Mouse (Mus musculus) midbrain, embryonic 15.5 days (tissue): ENCODE data around the gene Slc18b1. TPM values are rescaled to one million over a fixed set of nuclear protein-coding genes. Genes with fewer than 3 reads are reported as not detected.

Experiments used
- ATAC-seq: fragments of 200-750 bp; cut with Nextera tagmentation; replicated peaks from 2 replicates; pipeline ENCODE4 v1.8.0; 2017; ENCODE audit warnings: moderate TSS enrichment
- H3K27ac ChIP-seq: fragments of 300-500 bp; sonication (generic); 2 replicates; pipeline ENCODE4 v1.5.1; 2015; ENCODE audit warnings: mild to moderate bottlenecking, inconsistent platforms
- H3K27me3 ChIP-seq: fragments of 300-500 bp; sonication (generic); replicated peaks from 2 replicates; pipeline ENCODE4 v1.6.1; 2015; ENCODE audit warnings: inconsistent platforms
- H3K36me3 ChIP-seq: fragments of 300-500 bp; sonication (generic); replicated peaks from 2 replicates; pipeline ENCODE4 v1.6.1; 2015; ENCODE audit warnings: inconsistent platforms
- H3K4me1 ChIP-seq: fragments of 300-500 bp; sonication (generic); 2 replicates; pipeline ENCODE4 v1.6.1; 2015; ENCODE audit warnings: inconsistent platforms
- H3K4me2 ChIP-seq: fragments of 300-500 bp; sonication (generic); 2 replicates; pipeline ENCODE4 v1.6.1; 2015; ENCODE audit warnings: inconsistent platforms, mild to moderate bottlenecking, moderate library complexity
- H3K4me3 ChIP-seq: fragments of 300-500 bp; sonication (generic); 2 replicates; pipeline ENCODE4 v1.5.1; 2015; ENCODE audit warnings: mild to moderate bottlenecking, inconsistent platforms
- H3K9ac ChIP-seq: fragments of 300-500 bp; sonication (generic); 2 replicates; pipeline ENCODE4 v1.6.1; 2015; ENCODE audit warnings: mild to moderate bottlenecking, inconsistent platforms
- H3K9me3 ChIP-seq: fragments of 300-500 bp; sonication (generic); 2 replicates; pipeline ENCODE4 v1.6.1; 2016; ENCODE audit warnings: inconsistent platforms
- WGBS: fragments of 180-500 bp; shearing (Covaris S2); methylation state at CpG from one replicate; pipeline ENCODE4 v1.1.7; 2015; ENCODE audit warnings: mixed read lengths; 5-methylcytosine and 5-hydroxymethylcytosine counted together
- polyA plus RNA-seq: library from polyadenylated mRNA; unstranded; fragments of >200 nt; fragmentation: Nextera tagmentation; extraction: Ambion mirVana; gene quantifications from 2 replicates; pipeline ENCODE4 v1.2.1, GENCODE M21; 2015

Gene Slc18b1
- polyA plus RNA-seq, 1 experiment from 2014 or later: 16.6 TPM

- ATAC-seq: 0 out of 2 replicates have a peak, but pooled peaks have one; percentile 43
- Histone ChIP-seq H3K36me3 (peaks cover 9% of the 10 kb centered on the region; the same call in 1 of the 2 replicates), H3K9me3 (no peaks in the 10 kb centered on the region), H3K4me1 (no peaks in the 10 kb centered on the region), H3K27ac (no peak overlapping the region), H3K4me2 (no peak overlapping the region), H3K4me3 (no peak overlapping the region), H3K27me3 (no peaks in the 10 kb centered on the region), H3K9ac (no peak overlapping the region)
Observed at GRCm38 (mm10) chr10:23812438-23812759, 15.6 kb downstream of the Slc18b1 start.

GRCm38 (mm10) chr10:23812852-23813766, 16.3 kb downstream of the Slc18b1 start:
- no peaks in the 10 kb centered on the region for H3K9me3 ChIP-seq
- 43% methylated on average over 11 of the region's 11 CpGs for WGBS
- no peaks in the 10 kb centered on the region for H3K4me1 ChIP-seq
- H3K27me3 ChIP-seq: no peaks in the 10 kb centered on the region
- H3K36me3 ChIP-seq: peaks cover 6% of the 10 kb centered on the region; the same call in 1 of the 2 replicates
- ATAC-seq: no peak; the same call in 1 of the 2 replicates
- no peak overlapping the region for H3K4me2 ChIP-seq
- H3K9ac ChIP-seq: no peak overlapping the region
- H3K27ac ChIP-seq: no peak overlapping the region
- no peak overlapping the region for H3K4me3 ChIP-seq

GRCm38 (mm10) chr10:23815168-23815567, 18.4 kb downstream of the Slc18b1 start:
- Histone ChIP-seq H3K4me1 (no peaks in the 10 kb centered on the region), H3K4me2 (no peak overlapping the region), H3K27ac (no peak overlapping the region), H3K4me3 (no peak overlapping the region), H3K9me3 (no peaks in the 10 kb centered on the region), H3K9ac (no peak overlapping the region), H3K36me3 (peaks cover 14% of the 10 kb centered on the region; the same call in 1 of the 2 replicates), H3K27me3 (no peaks in the 10 kb centered on the region)
- WGBS: 56% methylated on average over 1 of the region's 1 CpGs
- peak; percentile 64; the same call in 1 of the 2 replicates for ATAC-seq

GRCm38 (mm10) chr10:23816241-23816640, 19.5 kb downstream of the Slc18b1 start:
- 95% methylated on average over 7 of the region's 7 CpGs for WGBS
- Histone ChIP-seq H3K4me3 (no peak overlapping the region), H3K4me1 (no peaks in the 10 kb centered on the region), H3K27ac (no peak overlapping the region), H3K36me3 (peaks cover 14% of the 10 kb centered on the region; the same call in 1 of the 2 replicates), H3K9ac (no peak overlapping the region), H3K27me3 (no peaks in the 10 kb centered on the region), H3K9me3 (no peaks in the 10 kb centered on the region), H3K4me2 (no peak overlapping the region)
- ATAC-seq: no peak

- Histone ChIP-seq H3K27ac (no peak overlapping the region), H3K4me1 (no peaks in the 10 kb centered on the region), H3K27me3 (no peaks in the 10 kb centered on the region), H3K9ac (no peak overlapping the region), H3K4me3 (no peak overlapping the region), H3K9me3 (no peaks in the 10 kb centered on the region), H3K4me2 (no peak overlapping the region), H3K36me3 (peaks cover 43% of the 10 kb centered on the region; the same call in 1 of the 2 replicates)
- 88% methylated on average over 7 of the region's 7 CpGs for WGBS
- ATAC-seq: no peak
Observed at GRCm38 (mm10) chr10:23826516-23826915, 29.7 kb downstream of the Slc18b1 start.

GRCm38 (mm10) chr10:23836003-23836964, 39.5 kb downstream of the Slc18b1 start:
- no peak overlapping the region for H3K9ac ChIP-seq
- H3K4me3 ChIP-seq: no peak overlapping the region
- H3K27ac ChIP-seq: no peak overlapping the region
- no peaks in the 10 kb centered on the region for H3K36me3 ChIP-seq
- ATAC-seq: no peak
- no peaks in the 10 kb centered on the region for H3K27me3 ChIP-seq
- 87% methylated on average over 9 of the region's 9 CpGs for WGBS
- H3K4me1 ChIP-seq: no peaks in the 10 kb centered on the region
- no peak overlapping the region for H3K4me2 ChIP-seq
- no peaks in the 10 kb centered on the region for H3K9me3 ChIP-seq

GRCm38 (mm10) chr10:23837115-23837514, 40.3 kb downstream of the Slc18b1 start:
- 90% methylated on average over 3 of the region's 3 CpGs for WGBS
- Histone ChIP-seq H3K27me3 (no peaks in the 10 kb centered on the region), H3K4me2 (no peak overlapping the region), H3K36me3 (no peaks in the 10 kb centered on the region), H3K4me3 (no peak overlapping the region), H3K9me3 (no peaks in the 10 kb centered on the region), H3K9ac (no peak overlapping the region), H3K27ac (no peak overlapping the region), H3K4me1 (no peaks in the 10 kb centered on the region)
- no peak for ATAC-seq

- 91% methylated on average over 3 of the region's 3 CpGs for WGBS
- no peaks in the 10 kb centered on the region for H3K36me3 ChIP-seq
- no peak overlapping the region for H3K4me3 ChIP-seq
- no peak overlapping the region for H3K9ac ChIP-seq
- no peak overlapping the region for H3K27ac ChIP-seq
- H3K9me3 ChIP-seq: no peaks in the 10 kb centered on the region
- H3K4me2 ChIP-seq: no peak overlapping the region
- no peaks in the 10 kb centered on the region for H3K4me1 ChIP-seq
- H3K27me3 ChIP-seq: no peaks in the 10 kb centered on the region
- no peak for ATAC-seq
Observed at GRCm38 (mm10) chr10:23838910-23839309, 42.1 kb downstream of the Slc18b1 start.

GRCm38 (mm10) chr10:23839368-23839767, 42.6 kb downstream of the Slc18b1 start:
- no peaks in the 10 kb centered on the region for H3K9me3 ChIP-seq
- no peak for ATAC-seq
- H3K4me3 ChIP-seq: no peak overlapping the region
- no peaks in the 10 kb centered on the region for H3K4me1 ChIP-seq
- no peaks in the 10 kb centered on the region for H3K36me3 ChIP-seq
- no peak overlapping the region for H3K4me2 ChIP-seq
- no peaks in the 10 kb centered on the region for H3K27me3 ChIP-seq
- no peak overlapping the region for H3K9ac ChIP-seq
- WGBS: 60% methylated on average over 9 of the region's 9 CpGs
- no peak overlapping the region for H3K27ac ChIP-seq

GRCm38 (mm10) chr10:23840496-23840895, 43.7 kb downstream of the Slc18b1 start:
- Histone ChIP-seq H3K9ac (no peak overlapping the region), H3K9me3 (no peaks in the 10 kb centered on the region), H3K4me3 (no peak overlapping the region), H3K36me3 (no peaks in the 10 kb centered on the region), H3K4me2 (no peak overlapping the region), H3K27ac (no peak overlapping the region), H3K27me3 (no peaks in the 10 kb centered on the region), H3K4me1 (no peaks in the 10 kb centered on the region)
- WGBS: 88% methylated on average over 4 of the region's 4 CpGs
- no peak for ATAC-seq

- no peak for ATAC-seq
- Histone ChIP-seq H3K36me3 (no peaks in the 10 kb centered on the region), H3K27ac (no peak within 1 kb of the TSS), H3K9me3 (no peaks in the 10 kb centered on the region), H3K27me3 (no peaks in the 10 kb centered on the region), H3K4me1 (no peaks in the 10 kb centered on the region), H3K4me2 (no peak within 1 kb of the TSS), H3K9ac (no peak within 1 kb of the TSS), H3K4me3 (no peak within 1 kb of the TSS)
- 87% methylated on average over 4 of the region's 4 CpGs for WGBS
Observed at GRCm38 (mm10) chr10:23851228-23851912, 54.6 kb downstream of the Slc18b1 start, which contains the start of gene Vnn3. Gene Vnn3, plus strand, starts transcription at chr10:23851462.

- H3K9ac ChIP-seq: no peak overlapping the region
- ATAC-seq: no peak
- 83% methylated on average over 2 of the region's 2 CpGs for WGBS
Observed at GRCm38 (mm10) chr10:23852096-23852495, 55.3 kb downstream of the Slc18b1 start.

More at GRCm38 (mm10) chr10:23852096-23852495, 55.3 kb downstream of the Slc18b1 start:
- Histone ChIP-seq H3K9me3 (no peaks in the 10 kb centered on the region), H3K27me3 (no peaks in the 10 kb centered on the region), H3K4me1 (no peaks in the 10 kb centered on the region), H3K4me3 (no peak overlapping the region), H3K4me2 (no peak overlapping the region), H3K27ac (no peak overlapping the region), H3K36me3 (no peaks in the 10 kb centered on the region)
